Mouse (Mus musculus): ENCODE data around the gene Pla2g1b.

The Pla2g1b gene

GRCm38 (mm10) chr5:115522531-115522930, 56.5 kb downstream of the Pla2g1b start:
- no peak for DNase-seq (ENCODE audit: low spot score)

DNA sequence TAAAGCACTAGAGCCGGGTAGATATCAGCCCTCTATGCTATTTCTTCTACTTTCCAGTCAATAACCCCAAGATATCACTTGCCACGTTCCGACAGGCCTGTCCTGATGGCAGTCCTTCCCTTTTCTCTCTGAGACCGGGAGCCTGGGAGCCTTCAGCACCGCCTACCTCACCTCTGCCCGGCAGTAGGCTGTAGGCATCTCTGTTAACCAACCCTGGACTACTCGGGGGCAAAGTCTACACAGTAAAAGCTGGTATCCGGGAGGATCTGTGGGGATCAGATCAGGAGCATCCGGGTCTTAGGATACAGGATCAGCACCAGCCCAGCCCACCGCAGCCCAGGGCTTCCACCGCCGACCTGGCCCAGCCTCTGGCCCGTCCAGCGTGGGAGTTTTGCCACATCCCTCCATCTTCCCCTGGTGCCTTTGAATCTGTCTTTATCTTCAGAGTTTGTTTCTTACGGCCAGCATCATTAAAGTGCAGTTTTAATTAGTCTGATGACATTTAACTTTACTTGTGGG, 57.0 kb downstream of the Pla2g1b start:
- DNase-seq (ENCODE audit: low spot score), result no peak

GRCm38 (mm10) chr5:115523971-115524370, 57.9 kb downstream of the Pla2g1b start:
- DNase-seq (ENCODE audit: low spot score), result no peak
